8 mouse cellular contexts compared by ENCODE assay signal in genomic region chr6:99523109-99523632, GRCm38 (mm10). TPM values are rescaled to one million over a fixed set of nuclear protein-coding genes. Genes with fewer than 3 reads are reported as not detected.
A peak's percentile ranks its signal among the peaks of the same experiment; 100 is the strongest.
DNase-seq lines count a peak whose midpoint lies in the region; ATAC-seq and TF ChIP-seq lines count a peak whose summit lies in the region.

No protein-coding gene starts in this region.

- no peak; the same call in 1 of the 2 replicates for ATAC-seq in heart, embryonic 14.5 days (ENCODE audit: insufficient number of reproducible peaks, insufficient read depth, low FRiP score, low read depth)
- ATAC-seq in kidney, postnatal 0 days (replicated peaks; ENCODE audit: low FRiP score, low read depth), result peak; percentile 73
- ATAC-seq in liver, embryonic 15.5 days (ENCODE audit: insufficient read depth), result peak; percentile 43; the same call in 1 of the 2 replicates
- ATAC-seq in stomach, postnatal 0 days (ENCODE audit: low FRiP score, low TSS enrichment), result peak; percentile 58

- H3K4me3 ChIP-seq in bone marrow macrophage, adult 2 months (ENCODE audit: insufficient read depth, low read length), result peak overlapping the region; percentile 67
- peak overlapping the region; percentile 90 for H3K4me3 ChIP-seq in forebrain, embryonic 10.5 days
- H3K4me3 ChIP-seq in heart, embryonic 14.5 days (ENCODE audit: control insufficient read depth in 1 of 2, insufficient read depth in 1 of 2, low read depth in 1 of 2, low read length in 2 of 2), result peak overlapping the region; percentile 90 to 92
- peak overlapping the region; percentile 84 for H3K4me3 ChIP-seq in kidney, postnatal 0 days (replicated peaks; ENCODE audit: low read depth, low read length)
- peak overlapping the region; percentile 78 for H3K4me3 ChIP-seq in liver, embryonic 15.5 days (replicated peaks)
- H3K4me3 ChIP-seq in stomach, postnatal 0 days (ENCODE audit: low read depth, low read length), result peak overlapping the region; percentile 97

- no peak for TF ChIP-seq CTCF in bone marrow macrophage, adult 2 months (IDR thresholded peaks at IDR 0.05; ENCODE audit: low read depth, low read length)
- TF ChIP-seq CTCF in kidney, postnatal 0 days (IDR thresholded peaks at IDR 0.05; ENCODE audit: low read depth), result no peak
- no peak for TF ChIP-seq CTCF in stomach, postnatal 0 days (IDR thresholded peaks at IDR 0.05; ENCODE audit: low read depth)

- H3K27me3 ChIP-seq in forebrain, embryonic 10.5 days (ENCODE audit: poor library complexity, severe bottlenecking), result no peaks in the 10 kb centered on the region
- no peaks in the 10 kb centered on the region for H3K27me3 ChIP-seq in heart, embryonic 14.5 days (ENCODE audit: control insufficient read depth, insufficient read depth, low read length)
- H3K27me3 ChIP-seq in kidney, postnatal 0 days (ENCODE audit: insufficient read depth, low read length), result no peaks in the 10 kb centered on the region
- peaks cover 33% of the 10 kb centered on the region for H3K27me3 ChIP-seq in liver, embryonic 15.5 days
- H3K27me3 ChIP-seq in stomach, postnatal 0 days (ENCODE audit: control insufficient read depth, insufficient read depth, low read length), result no peaks in the 10 kb centered on the region

- no peak for TF ChIP-seq EP300 in stomach, postnatal 0 days (optimal IDR thresholded peaks at IDR 0.05)

- 0% methylated on average over 22 of the region's 22 CpGs for WGBS in forebrain, embryonic 10.5 days
- under 1% methylated on average over 22 of the region's 22 CpGs for WGBS in heart, embryonic 14.5 days
- WGBS in kidney, postnatal 0 days, result 2% methylated on average over 22 of the region's 22 CpGs
- WGBS in liver, embryonic 15.5 days (ENCODE audit: insufficient replicate concordance), result under 1% methylated on average over 22 of the region's 22 CpGs
- under 1% methylated on average over 22 of the region's 22 CpGs for WGBS in stomach, postnatal 0 days

- peak overlapping the region; percentile 75 for H3K4me2 ChIP-seq in heart, embryonic 14.5 days (ENCODE audit: low read length)
- H3K4me2 ChIP-seq in kidney, postnatal 0 days (ENCODE audit: low read length), result peak overlapping the region; percentile 93
- peak overlapping the region; percentile 90 for H3K4me2 ChIP-seq in liver, embryonic 15.5 days
- peak overlapping the region; percentile 53 for H3K4me2 ChIP-seq in stomach, postnatal 0 days (replicated peaks; ENCODE audit: low read depth)

- H3K9ac ChIP-seq in heart, embryonic 14.5 days (ENCODE audit: low read length), result peak overlapping the region; percentile 98
- peak overlapping the region; percentile 83 for H3K9ac ChIP-seq in kidney, postnatal 0 days (ENCODE audit: low read depth, low read length)
- peak overlapping the region; percentile 78 for H3K9ac ChIP-seq in liver, embryonic 15.5 days
- H3K9ac ChIP-seq in stomach, postnatal 0 days (ENCODE audit: low read length), result peak overlapping the region; percentile 98

- H3K36me3 ChIP-seq in forebrain, embryonic 10.5 days (replicated peaks), result peaks cover 18% of the 10 kb centered on the region
- H3K36me3 ChIP-seq in heart, embryonic 14.5 days (ENCODE audit: control insufficient read depth, insufficient read depth, low read length), result no peaks in the 10 kb centered on the region; the same call in 1 of the 2 replicates
- no peaks in the 10 kb centered on the region for H3K36me3 ChIP-seq in kidney, postnatal 0 days (ENCODE audit: insufficient read depth, low read length)
- no peaks in the 10 kb centered on the region for H3K36me3 ChIP-seq in liver, embryonic 15.5 days (replicated peaks)
- no peaks in the 10 kb centered on the region for H3K36me3 ChIP-seq in stomach, postnatal 0 days (ENCODE audit: control insufficient read depth, insufficient read depth, low read length)

- DNase-seq in CD4-positive, CD25-positive, alpha-beta regulatory T cell, adult 2 months (ENCODE audit: low read depth, low spot score), result peak; percentile 68
- DNase-seq in forebrain, embryonic 10.5 days (ENCODE audit: extremely low spot score, low spot score), result peak; percentile 83
- DNase-seq in kidney, postnatal 0 days (ENCODE audit: low spot score), result peak; percentile 97
- DNase-seq in neural tube, embryonic 10.5 days (ENCODE audit: extremely low spot score, low spot score), result peak; percentile 88
- peak; percentile 79 for DNase-seq in stomach, postnatal 0 days (ENCODE audit: low spot score)

- H3K27ac ChIP-seq in bone marrow macrophage, adult 2 months (ENCODE audit: insufficient read depth, low read depth, low read length), result peak overlapping the region; percentile 92
- H3K27ac ChIP-seq in forebrain, embryonic 10.5 days, result peak overlapping the region; percentile 100
- peak overlapping the region; percentile 99 to 100 for H3K27ac ChIP-seq in heart, embryonic 14.5 days (replicated peaks in 1 of 2; ENCODE audit: control insufficient read depth in 1 of 2, insufficient read depth in 1 of 2, low read depth in 2 of 2, low read length in 2 of 2)
- peak overlapping the region; percentile 98 for H3K27ac ChIP-seq in kidney, postnatal 0 days
- H3K27ac ChIP-seq in liver, embryonic 15.5 days (replicated peaks), result peak overlapping the region; percentile 93
- H3K27ac ChIP-seq in stomach, postnatal 0 days (replicated peaks), result peak overlapping the region; percentile 100

- TF ChIP-seq POLR2A in bone marrow macrophage, adult 2 months (IDR thresholded peaks at IDR 0.05; ENCODE audit: borderline replicate concordance, low read depth, low read length), result no peak

- H3K4me1 ChIP-seq in bone marrow macrophage, adult 2 months (ENCODE audit: control insufficient read depth, insufficient read depth, low read length), result peaks cover 8% of the 10 kb centered on the region
- peaks cover 60% of the 10 kb centered on the region for H3K4me1 ChIP-seq in forebrain, embryonic 10.5 days
- H3K4me1 ChIP-seq in heart, embryonic 14.5 days (ENCODE audit: control insufficient read depth in 2 of 2, insufficient read depth in 2 of 2, low read length in 2 of 2), result peaks cover 2 to 9% of the 10 kb centered on the region in 2 experiments; a peak in 2 of 4 replicates
- no peaks in the 10 kb centered on the region for H3K4me1 ChIP-seq in kidney, postnatal 0 days (replicated peaks; ENCODE audit: insufficient read depth, low read length)
- peaks cover 18% of the 10 kb centered on the region for H3K4me1 ChIP-seq in liver, embryonic 15.5 days (replicated peaks)
- no peaks in the 10 kb centered on the region for H3K4me1 ChIP-seq in stomach, postnatal 0 days (replicated peaks; ENCODE audit: control insufficient read depth, insufficient read depth)

- peaks cover 9% of the 10 kb centered on the region for H3K9me3 ChIP-seq in forebrain, embryonic 10.5 days
- no peaks in the 10 kb centered on the region for H3K9me3 ChIP-seq in heart, embryonic 14.5 days (ENCODE audit: control insufficient read depth, low read length)
- no peaks in the 10 kb centered on the region; the same call in 1 of the 2 replicates for H3K9me3 ChIP-seq in kidney, postnatal 0 days (replicated peaks; ENCODE audit: low read length)
- no peaks in the 10 kb centered on the region for H3K9me3 ChIP-seq in liver, embryonic 15.5 days (replicated peaks)
- H3K9me3 ChIP-seq in stomach, postnatal 0 days (ENCODE audit: control insufficient read depth, low read length), result no peaks in the 10 kb centered on the region

RNA-seq across cellular contexts. Expression of gene Foxp1, which starts 0.7 kb away (rescaled TPM):
- polyA plus RNA-seq in bone marrow macrophage, adult 2 months (2012; ENCODE audit: insufficient read depth, insufficient read length, missing spikeins), result 73.4 and 77.6 TPM in 2 replicates
- 57.8 and 64.8 TPM in 2 replicates for polyA plus RNA-seq in forebrain, embryonic 10.5 days (2016; fragmentation: Nextera tagmentation; extraction: Ambion mirVana)
- 87.6 and 88.1 TPM in 2 replicates for polyA plus RNA-seq in heart, embryonic 14.5 days (2014; fragmentation: Nextera tagmentation; extraction: Ambion mirVana)
- 37.1 and 38.0 TPM in 2 replicates for polyA plus RNA-seq in kidney, postnatal 0 days (2015; fragmentation: Nextera tagmentation; extraction: Ambion mirVana)
- polyA plus RNA-seq in liver, embryonic 15.5 days (2015; fragmentation: Nextera tagmentation; extraction: Ambion mirVana), result 15.2 and 15.4 TPM in 2 replicates
- 68.9 and 74.5 TPM in 2 replicates for polyA plus RNA-seq in stomach, postnatal 0 days (2015; fragmentation: Nextera tagmentation; extraction: Ambion mirVana)
